Mouse (Mus musculus) heart, embryonic 15.5 days (tissue): ENCODE results near the gene Zdhhc21. TPM values are rescaled to one million over a fixed set of nuclear protein-coding genes. Genes with fewer than 3 reads are reported as not detected.

Experiments used
- ATAC-seq: fragments of 200-750 bp; cut with Nextera tagmentation; replicated peaks from 2 replicates; pipeline ENCODE4 v1.8.0; 2017; ENCODE audit warnings: low read depth, moderate TSS enrichment; ENCODE audit not compliant: insufficient number of reproducible peaks, insufficient read depth, low FRiP score
- H3K27ac ChIP-seq: fragments of 300-500 bp; sonication (generic); 2 replicates; pipeline ENCODE4 v1.5.1; 2015; ENCODE audit warnings: mild to moderate bottlenecking, inconsistent platforms
- H3K27me3 ChIP-seq: fragments of 300-500 bp; sonication (generic); 2 replicates; pipeline ENCODE4 v1.6.1; 2015; ENCODE audit warnings: inconsistent platforms
- H3K36me3 ChIP-seq: fragments of 300-500 bp; sonication (generic); 2 replicates; pipeline ENCODE4 v1.6.1; 2015; ENCODE audit warnings: mild to moderate bottlenecking, inconsistent platforms
- H3K4me1 ChIP-seq: fragments of 300-500 bp; sonication (generic); replicated peaks from 2 replicates; pipeline ENCODE4 v1.6.1; 2015; ENCODE audit warnings: inconsistent platforms
- H3K4me2 ChIP-seq: fragments of 300-500 bp; sonication (generic); 2 replicates; pipeline ENCODE4 v1.6.1; 2015; ENCODE audit warnings: inconsistent platforms, mild to moderate bottlenecking, moderate library complexity
- H3K4me3 ChIP-seq: fragments of 300-500 bp; sonication (generic); 2 replicates; pipeline ENCODE4 v1.5.1; 2015; ENCODE audit warnings: mild to moderate bottlenecking, inconsistent platforms
- H3K9ac ChIP-seq: fragments of 300-500 bp; sonication (generic); 2 replicates; pipeline ENCODE4 v1.6.1; 2015; ENCODE audit warnings: mild to moderate bottlenecking, inconsistent platforms
- H3K9me3 ChIP-seq: fragments of 300-500 bp; sonication (generic); replicated peaks from 2 replicates; pipeline ENCODE4 v1.6.1; 2016; ENCODE audit warnings: inconsistent platforms
- WGBS: fragments of 180-500 bp; shearing (Covaris S2); methylation state at CpG from one replicate; pipeline ENCODE4 v1.1.7; 2015; ENCODE audit warnings: mixed read lengths; 5-methylcytosine and 5-hydroxymethylcytosine counted together
- polyA plus RNA-seq: library from polyadenylated mRNA; unstranded; fragments of >200 nt; fragmentation: Nextera tagmentation; extraction: Ambion mirVana; gene quantifications from 2 replicates; pipeline ENCODE4 v1.2.1, GENCODE M21; 2015

The Zdhhc21 gene
- polyA plus RNA-seq, 1 experiment from 2014 or later, result 9.0 TPM

GRCm38 (mm10) chr4:82762430-82763119 is 97.2 kb downstream of the Zdhhc21 start:
- no peak overlapping the region for H3K4me3 ChIP-seq
- no peaks in the 10 kb centered on the region for H3K9me3 ChIP-seq
- peaks cover 8% of the 10 kb centered on the region for H3K4me1 ChIP-seq
- peak overlapping the region; percentile 39 for H3K4me2 ChIP-seq
- ATAC-seq, result no peak
- no peaks in the 10 kb centered on the region for H3K36me3 ChIP-seq
- WGBS, result 19% methylated on average over 10 of the region's 10 CpGs
- H3K27me3 ChIP-seq, result no peaks in the 10 kb centered on the region
- no peak overlapping the region for H3K9ac ChIP-seq
- no peak overlapping the region for H3K27ac ChIP-seq

- no peaks in the 10 kb centered on the region for H3K4me1 ChIP-seq
- 45% methylated on average over 3 of the region's 3 CpGs for WGBS
- H3K9ac ChIP-seq, result no peak overlapping the region
- no peak overlapping the region for H3K4me2 ChIP-seq
- no peaks in the 10 kb centered on the region for H3K9me3 ChIP-seq
- no peak for ATAC-seq
- H3K27me3 ChIP-seq, result no peaks in the 10 kb centered on the region
- no peaks in the 10 kb centered on the region for H3K36me3 ChIP-seq
- no peak overlapping the region for H3K4me3 ChIP-seq
- no peak overlapping the region for H3K27ac ChIP-seq
Observed at GRCm38 (mm10) chr4:82756295-82756626, 103.5 kb downstream of the Zdhhc21 start.

- no peak overlapping the region for H3K4me3 ChIP-seq
- ATAC-seq, result no peak
- no peak overlapping the region for H3K9ac ChIP-seq
- WGBS, result 72% methylated on average over 3 of the region's 3 CpGs
- no peaks in the 10 kb centered on the region for H3K4me1 ChIP-seq
- H3K9me3 ChIP-seq, result no peaks in the 10 kb centered on the region
- H3K27ac ChIP-seq, result no peak overlapping the region
- H3K4me2 ChIP-seq, result no peak overlapping the region
- no peaks in the 10 kb centered on the region for H3K36me3 ChIP-seq
- no peaks in the 10 kb centered on the region for H3K27me3 ChIP-seq
Observed at GRCm38 (mm10) chr4:82755616-82756294, 104.0 kb downstream of the Zdhhc21 start.

Other genes with a start within 250 kb of the Zdhhc21 start
- gene Nfib, start 154.2 kb downstream of the Zdhhc21 start, polyA plus RNA-seq, result 60.0 and 62.3 TPM in 2 replicates
- not detected in 2 replicates for gene Cer1, start 25.2 kb upstream of the Zdhhc21 start, polyA plus RNA-seq
- 3.5 and 4.4 TPM in 2 replicates for gene Frem1, start 192.4 kb upstream of the Zdhhc21 start, polyA plus RNA-seq